Mouse (Mus musculus) CD4-positive naive resting alpha-beta T cell, adult 76 days (primary cell): Measurements from ENCODE around the gene Gm13275. TPM values are rescaled to one million over a fixed set of nuclear protein-coding genes. Genes with fewer than 3 reads are reported as not detected.

Source experiments
- total RNA-seq: library from RNA; stranded (reverse); gene quantifications from one replicate; pipeline ENCODE4 v1.2.4, GENCODE M21; 2023

Gene Gm13275
- total RNA-seq, 1 experiment from 2014 or later = not detected

Other genes starting within 250 kb of the Gm13275 start
- gene Ifna15, start 236.2 kb upstream of the Gm13275 start, total RNA-seq = not detected
- gene Ifna14, start 222.7 kb upstream of the Gm13275 start, total RNA-seq = not detected
- not detected for gene Ifna9, start 202.1 kb upstream of the Gm13275 start, total RNA-seq
- gene Ifna12, start 191.1 kb upstream of the Gm13275 start, total RNA-seq = not detected
- not detected for gene C87499, start 160.1 kb upstream of the Gm13275 start, total RNA-seq
- not detected for gene Ifna13, start 150.0 kb upstream of the Gm13275 start, total RNA-seq
- not detected for gene Ifna16, start 117.6 kb upstream of the Gm13275 start, total RNA-seq
- not detected for gene Ifna2, start 110.6 kb upstream of the Gm13275 start, total RNA-seq
- gene Ifnab, start 103.1 kb upstream of the Gm13275 start, total RNA-seq = not detected
- 2.1 TPM for gene Gm26566, start 72.7 kb upstream of the Gm13275 start, total RNA-seq
- 46.0 TPM for gene Klhl9, start 72.0 kb upstream of the Gm13275 start, total RNA-seq
- not detected for gene Gm13271, start 39.6 kb upstream of the Gm13275 start, total RNA-seq
- gene Gm13283, start 34.4 kb upstream of the Gm13275 start, total RNA-seq = not detected
- not detected for gene Gm13290, start 20.7 kb upstream of the Gm13275 start, total RNA-seq
- gene Gm13289, start 17.6 kb upstream of the Gm13275 start, total RNA-seq = not detected
- not detected for gene Gm13272, start 14.6 kb upstream of the Gm13275 start, total RNA-seq
- gene Ifnz, start 12.4 kb upstream of the Gm13275 start, total RNA-seq = not detected
- gene Gm13276, start 8.8 kb upstream of the Gm13275 start, total RNA-seq = not detected
- gene Gm13277, start 5.9 kb upstream of the Gm13275 start, total RNA-seq = not detected
- not detected for gene Gm13278, start 2.9 kb upstream of the Gm13275 start, total RNA-seq
- not detected for gene Gm13279, start 2.9 kb downstream of the Gm13275 start, total RNA-seq
- not detected for gene Gm13285, start 5.2 kb downstream of the Gm13275 start, total RNA-seq
- not detected for gene Gm13287, start 8.8 kb downstream of the Gm13275 start, total RNA-seq
- not detected for gene Gm13288, start 11.0 kb downstream of the Gm13275 start, total RNA-seq
- not detected for gene Ifna7, start 21.7 kb downstream of the Gm13275 start, total RNA-seq
- gene Ifna11, start 25.5 kb downstream of the Gm13275 start, total RNA-seq = not detected
- gene Ifna6, start 32.9 kb downstream of the Gm13275 start, total RNA-seq = not detected
- gene Ifna5, start 41.0 kb downstream of the Gm13275 start, total RNA-seq = not detected
- gene Ifna4, start 47.4 kb downstream of the Gm13275 start, total RNA-seq = not detected
- gene Ifna1, start 55.6 kb downstream of the Gm13275 start, total RNA-seq = not detected
- not detected for gene Ifne, start 85.7 kb downstream of the Gm13275 start, total RNA-seq